In the genomic region with DNA sequence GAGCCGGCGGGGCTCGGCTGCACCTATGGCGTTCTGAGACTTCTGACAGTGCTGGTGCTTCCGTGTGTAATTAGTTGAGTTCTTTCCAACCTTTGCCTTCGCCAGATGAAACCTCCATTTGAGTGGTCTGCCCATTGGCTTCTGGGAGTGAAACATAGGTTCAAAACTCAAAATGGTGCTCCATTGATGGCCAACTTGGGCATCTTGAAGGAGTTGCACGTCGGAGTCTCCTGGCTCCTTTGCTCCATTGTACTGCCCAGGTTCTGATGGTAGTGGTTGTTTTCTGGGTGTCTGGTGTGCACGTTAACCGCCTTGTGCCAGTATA, we compare ENCODE assay signal across 8 mouse cellular contexts. TPM values are rescaled to one million over a fixed set of nuclear protein-coding genes. Genes with fewer than 3 reads are reported as not detected.
DNase-seq lines count a peak whose midpoint lies in the region; ATAC-seq and TF ChIP-seq lines count a peak whose summit lies in the region.

No protein-coding gene starts in this region.

- peak overlapping the region; percentile 88 for H3K9ac ChIP-seq in liver, embryonic 12.5 days

- no peak for ATAC-seq in liver, embryonic 12.5 days
- ATAC-seq in frontal cortex, adult (ENCODE audit: low TSS enrichment): no peak

- no peak for TF ChIP-seq POLR2A in thymus, adult 2 months (IDR thresholded peaks at IDR 0.05; ENCODE audit: control insufficient read depth, extremely low read depth, insufficient read depth, low read length, poor library complexity)

- no peak for DNase-seq in heart, embryonic 10.5 days (ENCODE audit: low spot score)
- no peak for DNase-seq in heart, postnatal 36 days
- DNase-seq in thymus, adult 2 months: no peak
- no peak for DNase-seq in thymus, adult 18-20 months
- DNase-seq in adrenal gland, postnatal 4 days (ENCODE audit: low spot score in 2 of 2): no peak
- no peak for DNase-seq in ovary, adult 18-20 months (ENCODE audit: low spot score)

- TF ChIP-seq CTCF in thymus, adult 2 months (IDR thresholded peaks at IDR 0.05; ENCODE audit: borderline replicate concordance, control insufficient read depth, extremely low read depth, insufficient read depth, low read length, poor library complexity): no peak

- WGBS in heart, embryonic 10.5 days: 8% methylated on average over 10 of the region's 10 CpGs
- 17% methylated on average over 10 of the region's 10 CpGs for WGBS in thymus, adult 2 months
- 13% methylated on average over 10 of the region's 10 CpGs for WGBS in liver, embryonic 12.5 days (ENCODE audit: insufficient replicate concordance)

- peak overlapping the region; percentile 99 for H3K4me2 ChIP-seq in liver, embryonic 12.5 days

- H3K9me3 ChIP-seq in heart, embryonic 10.5 days: no peaks in the 10 kb centered on the region
- no peaks in the 10 kb centered on the region for H3K9me3 ChIP-seq in liver, embryonic 12.5 days (replicated peaks)

- intact Hi-C loops in heart, postnatal 36 days (cut with DNase I): no loop called here

- peaks cover 30% of the 10 kb centered on the region for H3K4me1 ChIP-seq in heart, embryonic 10.5 days
- H3K4me1 ChIP-seq in thymus, adult 2 months (replicated peaks; ENCODE audit: control insufficient read depth, insufficient read depth, low read length): peaks cover 13% of the 10 kb centered on the region
- H3K4me1 ChIP-seq in liver, embryonic 12.5 days: peaks cover 53% of the 10 kb centered on the region

- peak overlapping the region; percentile 96 for H3K4me3 ChIP-seq in heart, embryonic 10.5 days
- H3K4me3 ChIP-seq in thymus, adult 2 months (ENCODE audit: control insufficient read depth, insufficient read depth, low read length): peak overlapping the region; percentile 66
- peak overlapping the region; percentile 83 for H3K4me3 ChIP-seq in liver, embryonic 12.5 days

- no peaks in the 10 kb centered on the region for H3K36me3 ChIP-seq in heart, embryonic 10.5 days
- H3K36me3 ChIP-seq in thymus, adult 2 months (ENCODE audit: control insufficient read depth, insufficient read depth, low read length): no peaks in the 10 kb centered on the region
- H3K36me3 ChIP-seq in liver, embryonic 12.5 days: no peaks in the 10 kb centered on the region

- peak overlapping the region; percentile 98 for H3K27ac ChIP-seq in heart, embryonic 10.5 days
- peak overlapping the region; percentile 13; the same call in 1 of the 2 replicates for H3K27ac ChIP-seq in thymus, adult 2 months (ENCODE audit: control insufficient read depth, insufficient read depth, low read length)
- H3K27ac ChIP-seq in liver, embryonic 12.5 days: 0 out of 2 replicates have a peak overlapping the region, but pooled peaks have one; percentile 83

- H3K27me3 ChIP-seq in heart, embryonic 10.5 days (ENCODE audit: insufficient read depth, poor library complexity, severe bottlenecking): peaks cover 20% of the 10 kb centered on the region
- H3K27me3 ChIP-seq in thymus, adult 2 months (ENCODE audit: control insufficient read depth, insufficient read depth, low read length): no peaks in the 10 kb centered on the region
- peaks cover 32% of the 10 kb centered on the region for H3K27me3 ChIP-seq in liver, embryonic 12.5 days (replicated peaks)

RNA-seq across cellular contexts. Expression of a gene that starts 1.9 kb away (rescaled TPM):
- polyA plus RNA-seq in heart, embryonic 10.5 days (2016; fragmentation: Nextera tagmentation; extraction: Ambion mirVana): 6.1 and 7.4 TPM in 2 replicates
- 10 to 100 TPM; 28.1 to 34.1 TPM for total RNA-seq in heart, postnatal 36 days (2021)
- polyA plus RNA-seq in thymus, adult 2 months (2012; rRNA removed): 75.0 and 89.7 TPM in 2 replicates
- polyA plus RNA-seq in liver, embryonic 12.5 days (2016; fragmentation: Nextera tagmentation; extraction: Ambion mirVana): 4.7 and 4.8 TPM in 2 replicates
- 10 to 100 TPM; 28.4 to 29.9 TPM for total RNA-seq in adrenal gland, postnatal 4 days (2021)

Comparison
In these comparisons a context has a peak if more than half of its experiments do, and no peak if none do; other contexts are left out.
1. H3K27ac ChIP-seq: peak in every context shown above with its lines; median percentile 98 in heart, embryonic 10.5 days; 83 in liver, embryonic 12.5 days; 13 in thymus, adult 2 months.